Mouse (Mus musculus): Measurements from ENCODE around the gene Diaph3.

The Diaph3 gene

GRCm38 (mm10) chr14:86847154-86847810 is 293.8 kb downstream of the Diaph3 start:
- no peak for DNase-seq (ENCODE audit: low read depth)

DNA sequence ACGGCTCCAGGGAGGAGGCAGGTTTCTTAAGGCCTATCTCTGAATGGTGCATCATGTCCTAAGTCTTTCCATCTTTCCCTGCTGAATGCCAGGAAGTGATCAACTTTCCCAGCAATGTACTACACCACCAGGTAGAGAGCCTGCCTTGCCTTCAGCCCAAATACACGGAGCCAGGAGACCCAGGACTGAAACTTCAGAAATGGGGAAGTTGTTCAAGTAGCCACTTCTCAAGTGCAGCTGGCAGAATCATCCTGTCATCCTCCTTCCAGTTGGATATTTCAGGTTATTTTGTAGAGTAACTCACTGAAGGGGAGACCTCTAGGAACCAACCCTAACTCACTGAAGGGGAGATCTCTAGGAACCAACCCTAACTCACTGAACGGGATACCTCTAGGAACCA is 297.0 kb downstream of the Diaph3 start:
- DNase-seq (ENCODE audit: low read depth) = no peak

GRCm38 (mm10) chr14:86837642-86838041 is 303.4 kb downstream of the Diaph3 start:
- DNase-seq (ENCODE audit: low read depth) = no peak

GRCm38 (mm10) chr14:86834851-86835250 is 306.2 kb downstream of the Diaph3 start:
- no peak for DNase-seq (ENCODE audit: low read depth)

DNA sequence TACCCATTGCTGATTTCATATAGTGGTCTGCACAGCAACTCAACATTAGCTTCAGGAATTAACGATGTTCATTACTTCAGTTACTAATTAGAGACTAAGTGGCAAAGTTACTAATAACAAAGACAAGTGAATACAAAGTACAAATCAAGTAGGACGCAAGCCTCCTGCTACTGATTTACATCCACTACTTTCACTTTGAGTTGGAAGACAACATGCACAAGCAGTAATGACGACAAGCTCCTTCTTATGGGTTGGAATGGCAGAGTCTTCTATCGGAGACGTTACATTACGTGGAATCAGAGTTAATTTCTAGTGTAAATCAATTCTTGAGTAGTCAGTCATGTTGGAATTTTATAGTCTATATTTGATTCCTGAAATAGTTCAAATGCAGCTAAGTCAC is 306.8 kb downstream of the Diaph3 start:
- DNase-seq (ENCODE audit: low read depth) = no peak

DNA sequence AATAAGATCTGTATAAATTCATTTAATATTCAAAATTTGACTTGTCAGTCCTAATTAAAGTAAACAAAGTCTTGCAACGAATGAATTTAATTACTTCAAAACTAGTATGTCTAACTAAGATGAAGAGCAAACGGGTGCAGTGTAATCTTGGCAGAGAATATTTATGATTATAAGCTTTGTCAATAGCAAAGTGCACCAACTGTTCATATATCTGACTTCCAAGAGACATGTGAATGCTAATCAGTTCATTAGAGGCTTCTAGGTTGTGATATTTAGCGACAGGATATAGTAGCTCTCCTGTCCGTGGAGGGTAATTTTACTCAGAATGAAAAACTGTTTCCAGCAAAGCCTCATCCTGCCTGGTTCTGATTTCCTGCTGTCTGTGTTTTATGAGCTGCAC is 308.0 kb downstream of the Diaph3 start:
- no peak for DNase-seq (ENCODE audit: low read depth)

- no peak for DNase-seq (ENCODE audit: low read depth)
These were observed 324.8 kb downstream of the Diaph3 start for GRCm38 (mm10) chr14:86816246-86816645.

DNA sequence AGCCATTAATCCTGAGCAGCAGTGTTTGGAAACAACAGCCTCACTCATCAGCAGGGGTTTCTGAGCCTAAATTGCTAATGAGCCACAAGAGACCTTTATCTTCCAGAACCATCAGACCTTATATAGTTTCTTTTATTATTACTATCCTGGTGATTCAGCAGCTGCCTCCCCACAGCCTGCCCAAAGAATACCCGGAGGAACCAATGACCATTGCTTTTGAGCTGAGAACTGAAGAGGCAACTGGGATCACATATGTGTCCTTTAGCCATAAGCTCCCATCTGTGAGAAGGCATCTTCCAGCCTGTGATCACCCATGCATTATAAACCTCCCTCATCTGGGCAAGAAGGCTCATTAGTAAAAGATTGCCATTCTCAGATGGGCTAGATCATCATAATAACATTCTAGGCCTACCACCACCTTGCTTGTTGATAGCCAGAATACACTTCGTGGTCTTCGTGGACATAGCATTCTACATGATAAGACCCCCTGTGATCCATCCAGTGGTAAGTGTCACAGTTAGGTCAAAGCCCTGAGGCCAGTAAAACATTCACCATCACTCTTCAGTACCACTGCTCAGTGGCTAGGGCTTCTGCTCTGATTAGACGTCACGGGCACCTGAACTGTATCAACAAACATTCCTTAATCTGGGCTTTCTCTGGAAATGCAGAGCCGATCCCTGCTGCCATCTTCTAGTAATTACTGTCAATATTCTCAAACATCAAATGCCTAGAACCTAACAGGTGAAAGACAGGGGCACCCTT is 352.0 kb downstream of the Diaph3 start:
- DNase-seq (ENCODE audit: low read depth) = no peak

DNA sequence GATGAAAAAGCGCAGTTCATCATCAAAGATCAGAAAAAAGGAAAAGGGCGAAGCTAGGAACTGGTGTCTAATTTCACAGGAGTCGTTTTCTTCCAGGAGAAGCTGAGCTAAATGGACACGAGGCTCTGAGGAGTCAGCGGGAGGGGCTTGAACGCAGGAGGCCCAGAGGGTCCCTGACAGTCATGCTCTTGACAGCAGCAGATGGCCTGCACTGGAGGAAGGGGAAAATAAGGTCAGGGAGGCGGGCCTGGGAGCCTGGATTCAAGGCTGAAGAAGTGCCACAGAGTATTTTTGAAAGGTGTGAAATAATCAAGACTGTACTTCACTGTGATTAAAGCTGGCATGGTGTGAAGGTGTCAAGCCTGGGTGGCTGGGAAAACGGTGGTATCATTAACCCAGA is 354.2 kb downstream of the Diaph3 start:
- no peak for DNase-seq (ENCODE audit: low read depth)

DNA sequence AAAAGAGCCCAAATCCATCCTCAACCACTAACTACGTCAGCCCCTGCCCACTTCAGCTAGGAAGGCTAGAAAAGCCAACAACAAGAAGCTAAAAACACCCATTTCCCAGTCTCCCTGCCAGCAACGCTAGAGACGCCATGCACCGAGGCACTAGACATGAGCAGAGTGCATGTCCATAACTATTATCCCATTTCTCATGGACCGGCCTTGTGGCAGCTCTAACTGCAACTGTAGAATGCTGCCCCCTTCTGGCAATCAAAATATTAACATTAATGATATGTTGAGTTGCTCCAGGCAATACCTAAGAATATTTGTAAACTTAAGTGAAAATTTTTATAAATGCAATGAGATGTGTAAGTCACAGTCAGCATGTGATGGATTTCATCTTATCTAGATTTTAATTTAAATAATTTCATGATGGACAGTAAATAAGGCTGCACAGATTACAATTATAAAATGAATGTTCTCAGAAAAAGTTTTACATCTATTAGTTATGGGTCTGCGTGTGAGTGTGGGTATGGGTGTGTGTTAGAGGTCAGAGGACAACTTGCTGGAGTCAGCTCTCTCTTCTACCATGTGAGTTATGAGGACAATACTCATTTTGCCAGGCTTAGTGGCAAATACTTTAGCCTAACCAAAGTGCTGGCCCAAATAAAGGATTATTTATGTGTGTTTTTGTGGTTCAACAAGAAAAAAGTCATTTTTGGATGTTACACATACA is 359.3 kb downstream of the Diaph3 start:
- DNase-seq (ENCODE audit: low read depth) = peak; percentile 75

DNA sequence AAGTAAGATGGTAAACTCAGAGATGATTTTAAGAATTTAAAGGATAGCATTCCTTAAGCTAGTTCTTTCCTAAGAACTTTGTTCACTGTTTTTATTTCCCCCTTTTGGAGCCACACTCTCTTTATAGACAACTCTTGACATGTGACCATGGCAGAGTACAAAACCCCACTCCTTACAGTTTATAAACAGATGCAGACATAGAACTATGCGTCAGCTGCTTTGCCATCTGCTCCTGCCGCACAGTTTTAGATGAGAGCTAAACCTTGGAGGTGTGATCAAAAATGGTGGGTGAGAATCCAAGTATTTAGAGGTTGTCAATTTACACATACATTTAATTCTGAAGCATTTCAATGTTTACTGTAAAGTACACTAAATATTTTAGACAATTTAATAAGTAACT is 367.7 kb downstream of the Diaph3 start:
- no peak for DNase-seq (ENCODE audit: low read depth)

DNA sequence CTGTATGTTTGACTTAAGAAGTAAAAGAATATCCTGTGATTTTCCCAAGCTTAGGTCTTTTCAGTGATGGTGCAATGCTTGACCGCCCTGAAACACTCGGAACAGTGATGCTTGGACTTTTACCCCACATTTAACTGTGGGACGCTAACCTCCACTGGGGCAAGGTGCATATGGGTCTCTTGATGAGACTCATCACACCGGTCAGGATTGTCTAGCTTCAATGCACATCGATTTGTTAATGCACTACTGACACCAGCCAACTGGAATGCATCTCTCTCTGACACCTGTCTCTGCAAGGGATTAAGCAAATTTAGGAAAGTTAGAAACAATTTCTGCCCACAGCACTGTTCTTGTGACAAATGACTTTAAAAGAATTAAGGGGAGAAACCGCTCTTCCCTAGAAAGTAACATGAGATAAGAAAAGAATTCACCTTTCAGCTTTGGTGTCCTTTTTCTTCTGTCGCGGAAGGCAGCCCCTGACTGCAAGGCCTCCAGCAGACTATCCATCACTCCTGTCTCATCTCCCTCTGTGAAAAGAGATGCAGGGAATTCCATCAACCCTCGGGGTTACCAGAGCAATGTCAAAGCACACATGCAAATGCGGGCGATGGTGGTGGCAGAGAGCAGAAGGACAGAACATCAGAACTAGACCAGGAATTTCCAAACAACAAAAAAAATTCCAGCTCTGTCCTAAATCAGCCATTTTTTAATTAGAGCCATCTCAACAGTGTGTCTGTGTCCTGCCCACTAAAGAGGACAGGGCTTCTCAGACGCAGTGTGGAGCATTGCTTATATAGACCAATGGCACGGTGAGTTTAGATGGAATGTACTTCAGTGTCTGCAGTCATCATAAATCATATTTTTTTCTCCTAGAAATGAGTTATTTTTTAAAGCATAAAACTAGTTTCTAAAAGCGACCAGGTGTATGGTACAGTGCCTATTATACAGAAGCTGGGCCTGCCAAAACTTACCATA is 368.6 kb downstream of the Diaph3 start:
- DNase-seq (ENCODE audit: low read depth) = no peak

- no peak for DNase-seq (ENCODE audit: low read depth)
These were observed 376.7 kb downstream of the Diaph3 start for GRCm38 (mm10) chr14:86764286-86764685.

- peak; percentile 31 for DNase-seq (ENCODE audit: low read depth)
These were observed 383.2 kb downstream of the Diaph3 start for GRCm38 (mm10) chr14:86757604-86758520.

GRCm38 (mm10) chr14:86757132-86757531 is 383.9 kb downstream of the Diaph3 start:
- peak; percentile 4 for DNase-seq (ENCODE audit: low read depth)

- DNase-seq (ENCODE audit: low read depth) = no peak
These were observed 390.7 kb downstream of the Diaph3 start for GRCm38 (mm10) chr14:86750351-86750750.

DNA sequence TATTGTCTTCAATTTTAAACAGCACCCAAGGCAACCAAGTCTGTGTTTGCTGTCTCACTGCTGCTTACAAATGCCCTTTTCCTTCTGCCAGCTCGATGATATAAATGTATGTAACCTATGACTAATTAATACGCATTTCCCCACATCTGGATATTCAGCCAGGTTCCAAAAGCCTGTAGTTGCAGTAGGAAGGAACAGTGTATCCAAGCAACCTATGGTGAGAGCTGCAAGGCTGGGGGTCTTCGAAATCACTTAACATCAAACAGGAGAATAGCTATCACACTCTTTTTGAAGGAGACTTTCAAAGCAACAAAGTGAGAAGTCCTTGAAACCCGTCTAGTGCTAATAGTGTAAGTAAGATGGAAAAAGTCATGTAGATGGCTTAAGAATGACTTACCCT is 391.6 kb downstream of the Diaph3 start:
- no peak for DNase-seq (ENCODE audit: low read depth)

GRCm38 (mm10) chr14:86748876-86749275 is 392.2 kb downstream of the Diaph3 start:
- DNase-seq (ENCODE audit: low read depth) = no peak

DNA sequence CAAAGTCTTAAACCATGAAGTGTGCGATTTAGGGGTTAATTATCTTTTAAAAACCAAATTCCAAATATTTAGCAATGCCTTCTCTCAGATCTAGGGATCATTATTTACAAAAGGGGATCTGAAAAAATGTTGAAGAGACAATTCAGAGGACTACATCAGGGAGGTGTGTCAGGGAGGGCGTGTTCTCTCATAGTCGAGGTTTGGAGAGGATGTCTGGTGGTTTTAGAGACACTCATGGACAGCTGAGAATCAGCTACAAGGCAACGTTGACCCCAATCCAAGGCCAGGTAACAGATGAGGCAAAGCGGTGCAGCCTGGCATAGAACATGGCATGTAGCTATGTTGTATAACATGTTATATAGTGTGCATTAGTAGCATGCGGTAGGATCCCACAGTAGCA is 396.5 kb downstream of the Diaph3 start:
- no peak for DNase-seq (ENCODE audit: low read depth)

DNA sequence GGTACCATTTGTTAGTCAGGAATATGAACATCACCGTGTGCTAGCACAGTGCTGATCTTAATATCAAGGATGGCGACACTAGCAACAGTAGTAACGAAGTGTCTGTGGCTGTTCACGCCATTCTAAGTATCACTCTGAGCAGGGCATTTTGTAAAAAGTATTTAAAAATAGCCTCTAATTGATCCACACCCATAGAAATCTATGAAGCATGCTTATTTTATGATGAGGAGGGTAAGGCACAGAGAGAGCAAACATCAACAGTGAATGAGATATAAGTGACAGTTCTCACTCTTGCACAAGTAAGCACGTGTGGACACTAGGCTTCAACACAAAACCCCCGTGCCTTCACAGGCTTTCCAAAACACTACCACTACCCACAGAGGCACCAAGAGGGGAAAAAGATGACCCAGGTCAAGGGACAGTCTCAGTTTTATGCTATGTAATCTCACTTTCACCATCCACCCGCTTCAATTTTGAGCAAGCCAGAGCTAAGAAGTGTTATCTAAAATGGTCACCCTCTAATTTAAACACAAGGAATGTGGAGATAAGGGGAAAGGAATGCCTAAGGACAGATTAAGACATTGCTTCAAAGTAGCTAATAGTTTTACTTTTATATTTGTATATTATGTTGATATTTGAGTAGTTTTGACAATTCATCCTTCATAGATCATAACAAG is 399.0 kb downstream of the Diaph3 start:
- no peak for DNase-seq (ENCODE audit: low read depth)
